ENCODE assay signal across 8 mouse cellular contexts in genomic region chr13:47224648-47225323, GRCm38 (mm10).
DNase-seq lines count a peak whose midpoint lies in the region; ATAC-seq and TF ChIP-seq lines count a peak whose summit lies in the region.

No protein-coding gene starts in this region.

- peak overlapping the region; percentile 71 for H3K27ac ChIP-seq in brown adipose tissue, adult 24 weeks (replicated peaks; ENCODE audit: low read depth, low read length)
- peak overlapping the region; percentile 45; the same call in 1 of the 2 replicates for H3K27ac ChIP-seq in hindbrain, postnatal 0 days
- peak overlapping the region; percentile 14; the same call in 1 of the 2 replicates for H3K27ac ChIP-seq in midbrain, embryonic 13.5 days

- H3K4me2 ChIP-seq in hindbrain, postnatal 0 days (ENCODE audit: low read depth, low read length) = no peak overlapping the region
- H3K4me2 ChIP-seq in midbrain, embryonic 13.5 days (replicated peaks) = peak overlapping the region; percentile 14; the same call in 1 of the 2 replicates

- TF ChIP-seq CTCF in hindbrain, postnatal 0 days (IDR thresholded peaks at IDR 0.05; ENCODE audit: low read depth) = no peak

- no peaks in the 10 kb centered on the region for H3K36me3 ChIP-seq in hindbrain, postnatal 0 days (ENCODE audit: insufficient read depth, low read length)
- no peaks in the 10 kb centered on the region for H3K36me3 ChIP-seq in midbrain, embryonic 13.5 days

- no peaks in the 10 kb centered on the region for H3K27me3 ChIP-seq in hindbrain, postnatal 0 days (ENCODE audit: insufficient read depth, low read length)
- no peaks in the 10 kb centered on the region for H3K27me3 ChIP-seq in midbrain, embryonic 13.5 days

- H3K9ac ChIP-seq in hindbrain, postnatal 0 days (replicated peaks; ENCODE audit: low read length) = no peak overlapping the region
- no peak overlapping the region for H3K9ac ChIP-seq in midbrain, embryonic 13.5 days (replicated peaks)

- DNase-seq in kidney, adult 11 months = peak; percentile 51
- no peak for DNase-seq in kidney, adult 18-20 months
- no peak for DNase-seq in hindbrain, postnatal 0 days (ENCODE audit: low spot score)
- DNase-seq in cerebellum, postnatal 25 days = no peak
- no peak for DNase-seq in urinary bladder, postnatal 36 days (ENCODE audit: low spot score in 2 of 2)
- DNase-seq in layer of hippocampus, adult 11-12 months (ENCODE audit: low spot score) = no peak

- H3K9me3 ChIP-seq in hindbrain, postnatal 0 days (ENCODE audit: low read length) = no peaks in the 10 kb centered on the region
- no peaks in the 10 kb centered on the region for H3K9me3 ChIP-seq in midbrain, embryonic 13.5 days

- 32% methylated on average over 14 of the region's 14 CpGs for WGBS in hindbrain, postnatal 0 days
- WGBS in midbrain, embryonic 13.5 days = 6% methylated on average over 14 of the region's 14 CpGs

- peak; percentile 40; the same call in 1 of the 2 replicates for ATAC-seq in hindbrain, postnatal 0 days
- ATAC-seq in midbrain, embryonic 13.5 days = no peak

- H3K4me3 ChIP-seq in brown adipose tissue, adult 24 weeks (ENCODE audit: insufficient read depth, low read depth, low read length) = no peak overlapping the region
- H3K4me3 ChIP-seq in hindbrain, postnatal 0 days (ENCODE audit: low read length) = no peak overlapping the region
- H3K4me3 ChIP-seq in midbrain, embryonic 13.5 days (replicated peaks) = no peak overlapping the region

- H3K4me1 ChIP-seq in brown adipose tissue, adult 24 weeks (ENCODE audit: control insufficient read depth, insufficient read depth, insufficient read length, low read length) = peaks cover 22% of the 10 kb centered on the region
- peaks cover 5% of the 10 kb centered on the region; the same call in 1 of the 2 replicates for H3K4me1 ChIP-seq in hindbrain, postnatal 0 days (ENCODE audit: insufficient read depth, low read length)
- peaks cover 22% of the 10 kb centered on the region for H3K4me1 ChIP-seq in midbrain, embryonic 13.5 days (replicated peaks)

Comparison
In these comparisons a context has a peak if more than half of its experiments do, and no peak if none do; other contexts are left out.
1. H3K27ac ChIP-seq: peak in every context shown above with its lines; median percentile 71 in brown adipose tissue, adult 24 weeks; 45 in hindbrain, postnatal 0 days; 14 in midbrain, embryonic 13.5 days.